Mouse (Mus musculus) liver, adult 2 months (tissue): ENCODE results near the gene Espnl.

Experiments used
- CTCF ChIP-seq: fragments of 200-500 bp; IDR thresholded peaks from 2 replicates; pipeline ENCODE4 v1.5.1; 2011; ENCODE audit warnings: low read depth, low read length, control low read depth
- POLR2A ChIP-seq: fragments of 200-500 bp; IDR thresholded peaks from 2 replicates; pipeline ENCODE4 v1.6.1; 2011; ENCODE audit warnings: low read length, control low read depth; ENCODE audit not compliant: insufficient read depth; ENCODE audit errors: extremely low read depth

DNA sequence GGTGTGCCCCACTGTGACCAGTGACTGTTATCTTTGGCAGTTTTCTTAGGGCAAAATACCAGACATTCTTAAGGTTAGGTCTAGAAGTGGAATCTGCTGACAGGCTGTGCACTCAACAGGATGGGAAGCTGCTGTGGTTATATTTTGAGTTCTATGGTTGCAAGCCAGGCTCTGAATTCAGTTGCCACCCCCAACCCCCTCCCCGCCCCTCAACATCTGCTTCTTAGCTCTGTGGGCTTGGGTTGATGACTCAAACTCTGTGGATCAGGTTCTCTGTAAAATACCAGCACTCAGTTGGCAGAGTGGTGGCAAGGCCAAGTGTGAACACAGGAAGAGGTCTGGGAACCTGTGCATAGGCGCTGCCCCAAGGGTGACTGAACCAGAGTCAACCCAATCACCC, 30.4 kb downstream of the Espnl start:
- no peak for TF ChIP-seq CTCF
- no peak for TF ChIP-seq POLR2A
